Mouse (Mus musculus) cerebellum, adult 2 months (tissue): ENCODE results near the gene Kcmf1. TPM values are rescaled to one million over a fixed set of nuclear protein-coding genes. Genes with fewer than 3 reads are reported as not detected.

Experiments used
- DNase-seq, 2 experiments: peaks; one replicate each; pipeline ENCODE4 v3.0.0; 2021
- H3K27ac ChIP-seq: fragments of 200-500 bp; 2 replicates; pipeline ENCODE4 v1.5.1; 2012; ENCODE audit warnings: low read length, control low read depth, inconsistent platforms; ENCODE audit not compliant: insufficient read depth
- H3K27me3 ChIP-seq: fragments of 200-500 bp; 2 replicates; pipeline ENCODE4 v1.6.1; 2012; ENCODE audit warnings: inconsistent platforms, mild to moderate bottlenecking, low read length, moderate library complexity; ENCODE audit not compliant: control insufficient read depth, insufficient read depth
- H3K4me1 ChIP-seq: fragments of 200-500 bp; 2 replicates; pipeline ENCODE4 v1.6.1; 2011; ENCODE audit warnings: low read length; ENCODE audit not compliant: control insufficient read depth, insufficient read depth
- H3K4me3 ChIP-seq: fragments of 200-500 bp; replicated peaks from 2 replicates; pipeline ENCODE3; 2011; ENCODE audit warnings: mild to moderate bottlenecking, low read depth, low read length, control low read depth; ENCODE audit not compliant: insufficient read depth
- CTCF ChIP-seq: fragments of 200-500 bp; IDR thresholded peaks from 2 replicates; pipeline ENCODE4 v1.5.1; 2011; ENCODE audit warnings: low read depth, mild to moderate bottlenecking, control low read depth, low read length, moderate library complexity, borderline replicate concordance; ENCODE audit not compliant: insufficient read depth
- POLR2A ChIP-seq: fragments of 200-500 bp; IDR thresholded peaks from 2 replicates; pipeline ENCODE4 v1.6.1; 2011; ENCODE audit warnings: low read length, control low read depth, borderline replicate concordance; ENCODE audit not compliant: insufficient read depth
- WGBS: fragments of 180-500 bp; shearing (Covaris S2); methylation state at CpG from one replicate; pipeline ENCODE4 v1.1.7; 2018; 5-methylcytosine and 5-hydroxymethylcytosine counted together
- polyA plus RNA-seq: library from polyadenylated mRNA; depleted of rRNA; stranded (reverse); fragments of >200 nt; gene quantifications from 2 replicates; pipeline ENCODE4 v1.2.3, GENCODE M21; 2012; rRNA removed

Kcmf1 gene
- 86.1 and 110 TPM in 2 replicates for polyA plus RNA-seq

DNA sequence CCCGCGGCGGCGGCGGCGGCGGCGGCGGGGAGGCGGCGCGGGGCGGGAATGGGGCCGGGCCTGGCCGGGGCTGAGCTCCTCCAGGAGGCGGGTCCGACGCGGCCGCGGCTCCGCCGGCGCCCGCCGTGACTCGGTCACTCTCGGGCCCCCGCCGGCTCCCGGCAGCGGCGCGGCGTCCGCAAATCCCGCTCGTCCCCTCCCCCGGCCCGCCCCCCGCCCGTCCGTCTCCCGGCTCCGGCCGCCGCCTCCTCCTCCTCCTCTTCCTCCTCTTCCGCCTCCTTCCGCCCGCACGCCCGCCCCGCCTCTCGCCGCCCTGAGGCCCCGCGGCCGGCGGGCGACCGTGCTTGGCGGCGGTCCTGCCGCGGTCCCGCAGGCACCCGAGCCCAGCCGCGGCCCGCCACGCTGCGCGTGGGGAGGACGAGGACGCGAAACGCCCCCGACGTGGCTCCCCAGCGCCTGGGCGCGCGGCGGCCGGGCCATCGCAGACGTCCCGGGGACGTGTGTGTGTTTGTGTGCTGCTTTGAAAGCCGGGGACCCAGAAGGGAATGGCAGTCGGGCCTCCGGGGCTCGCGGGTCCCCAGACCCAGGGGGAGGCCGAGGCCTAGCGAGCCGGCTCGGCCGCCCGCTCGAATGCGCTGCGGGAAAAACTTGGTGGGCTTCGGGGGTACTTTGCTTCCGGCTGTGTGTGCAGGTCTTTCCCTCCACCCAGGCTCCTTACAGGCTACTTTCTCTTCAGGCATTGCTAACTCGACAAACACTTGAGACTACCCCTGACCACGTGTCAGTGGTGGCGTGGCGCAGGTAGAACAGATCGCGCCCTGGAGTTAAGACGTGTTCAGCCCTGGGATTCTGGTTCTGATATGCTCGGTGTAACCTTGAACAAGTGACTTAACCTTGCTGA lies at the start of gene Kcmf1:
TSS of gene Kcmf1 (minus strand) at position 199 of the 901 bp plus-strand sequence.
- peak within 1 kb of the TSS; percentile 79 for H3K4me3 ChIP-seq
- no peak for TF ChIP-seq CTCF
- no peak for TF ChIP-seq POLR2A
- H3K4me1 ChIP-seq, result no peaks in the 10 kb centered on the region
- WGBS, result under 1% methylated on average over 94 of the region's 113 CpGs
- DNase-seq, result peak; percentile 79 to 81
- peak within 1 kb of the TSS; percentile 68 for H3K27ac ChIP-seq
- no peaks in the 10 kb centered on the region for H3K27me3 ChIP-seq

DNA sequence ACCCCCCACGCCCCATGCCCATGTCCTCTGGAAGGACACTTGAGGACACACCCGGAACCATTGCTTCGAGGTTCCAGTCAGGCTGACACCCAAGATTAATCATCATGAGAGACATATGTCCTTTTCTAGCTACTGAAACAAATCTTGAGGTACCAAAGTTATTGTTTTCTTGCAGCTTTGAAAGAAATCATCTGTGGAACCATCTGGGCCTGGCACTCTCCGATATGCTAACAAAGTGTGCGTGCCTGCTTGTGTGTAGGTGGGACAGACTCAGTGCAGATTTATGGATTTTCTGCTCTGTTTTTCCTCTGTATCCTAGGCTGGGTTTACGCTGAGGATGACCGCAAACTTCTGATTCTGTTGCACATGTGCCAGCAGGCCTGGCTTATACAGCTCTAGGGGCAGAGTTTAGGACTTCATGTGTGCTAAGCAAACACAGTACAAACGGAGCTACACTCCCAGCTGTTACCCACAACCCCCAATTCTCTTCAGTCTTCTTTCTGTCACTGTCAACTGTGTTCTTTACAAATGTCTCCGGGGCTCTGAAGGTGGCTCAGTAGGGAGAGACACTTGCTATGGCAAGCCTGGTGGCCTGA lies 49.5 kb upstream of the Kcmf1 start:
- Histone ChIP-seq H3K27ac (no peak overlapping the region), H3K4me3 (no peak overlapping the region), H3K27me3 (no peaks in the 10 kb centered on the region), H3K4me1 (no peaks in the 10 kb centered on the region; the same call in 1 of the 2 replicates)
- 91% methylated on average over 9 of the region's 9 CpGs for WGBS
- TF ChIP-seq POLR2A (no peak), CTCF (no peak)
- no peak for DNase-seq

DNA sequence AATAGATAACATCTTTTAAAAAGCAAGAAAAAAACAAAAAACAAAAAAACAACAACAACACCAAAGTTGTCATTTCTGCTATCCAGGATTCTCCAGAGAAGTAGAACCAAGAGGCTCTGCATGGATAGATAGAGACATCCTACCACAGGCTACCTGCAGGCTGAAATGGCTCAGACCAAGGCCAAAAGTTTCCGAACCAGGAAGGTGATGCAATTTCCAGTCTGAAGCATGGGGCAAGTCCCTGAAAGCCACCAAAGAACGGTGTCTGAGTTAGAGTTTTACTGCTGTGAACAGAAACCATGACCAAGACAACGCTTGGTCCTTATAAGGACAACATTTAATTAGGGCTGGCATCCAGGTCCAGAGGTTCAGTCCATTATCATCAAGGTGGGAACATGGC lies 48.6 kb upstream of the Kcmf1 start:
- no peak for DNase-seq
- Histone ChIP-seq H3K4me3 (no peak overlapping the region), H3K27me3 (no peaks in the 10 kb centered on the region), H3K27ac (no peak overlapping the region), H3K4me1 (no peaks in the 10 kb centered on the region; the same call in 1 of the 2 replicates)
- 92% methylated on average over 3 of the region's 3 CpGs for WGBS
- TF ChIP-seq CTCF (no peak), POLR2A (no peak)

DNA sequence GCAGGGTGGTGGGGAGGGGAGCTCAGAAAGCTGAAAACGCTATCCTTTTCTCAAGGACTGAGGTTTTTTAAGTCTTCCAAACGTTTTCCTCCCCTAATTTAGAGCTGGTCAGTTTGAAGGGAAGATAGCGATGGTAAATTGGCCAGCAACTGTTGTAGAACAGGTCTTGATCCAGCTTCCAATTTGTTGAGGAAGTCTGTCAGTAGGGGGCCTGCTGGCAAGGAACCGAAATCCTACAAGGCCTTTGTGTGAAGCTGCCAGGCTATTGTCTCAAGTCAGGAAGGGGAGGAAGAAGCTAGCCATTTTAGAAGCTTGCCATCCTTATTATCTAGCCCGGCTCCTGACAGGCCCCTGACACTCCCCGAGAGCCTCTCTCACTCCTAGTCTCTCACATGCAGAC lies 48.2 kb upstream of the Kcmf1 start:
- no peak overlapping the region for H3K4me3 ChIP-seq
- TF ChIP-seq POLR2A (no peak), CTCF (no peak)
- H3K4me1 ChIP-seq, result no peaks in the 10 kb centered on the region; the same call in 1 of the 2 replicates
- no peaks in the 10 kb centered on the region for H3K27me3 ChIP-seq
- 24% methylated on average over 6 of the region's 6 CpGs for WGBS
- DNase-seq, result peak; percentile 21 to 47
- no peak overlapping the region for H3K27ac ChIP-seq

DNA sequence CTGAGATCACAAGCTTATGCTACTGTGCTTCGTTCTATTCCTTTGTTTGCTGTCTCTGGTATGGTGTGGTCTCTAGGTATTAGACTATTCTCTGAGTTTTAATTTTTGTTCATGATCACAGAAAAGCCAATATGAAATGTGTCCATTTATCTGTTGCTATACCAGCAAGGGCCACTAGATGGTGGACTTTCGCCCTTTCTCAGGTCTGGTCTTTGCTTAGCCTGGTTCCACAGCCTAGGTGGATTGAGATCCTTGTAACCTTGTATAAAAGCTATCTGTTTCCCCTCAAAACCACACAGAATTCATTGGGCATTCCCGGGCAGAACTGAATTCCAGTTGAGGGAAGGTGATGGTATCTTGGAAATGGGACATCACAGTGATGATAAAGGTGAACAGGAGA lies 40.7 kb upstream of the Kcmf1 start:
- H3K4me3 ChIP-seq, result no peak overlapping the region
- WGBS, result 13% methylated on average over 3 of the region's 3 CpGs
- peak; percentile 84 for TF ChIP-seq CTCF
- TF ChIP-seq POLR2A, result no peak

DNA sequence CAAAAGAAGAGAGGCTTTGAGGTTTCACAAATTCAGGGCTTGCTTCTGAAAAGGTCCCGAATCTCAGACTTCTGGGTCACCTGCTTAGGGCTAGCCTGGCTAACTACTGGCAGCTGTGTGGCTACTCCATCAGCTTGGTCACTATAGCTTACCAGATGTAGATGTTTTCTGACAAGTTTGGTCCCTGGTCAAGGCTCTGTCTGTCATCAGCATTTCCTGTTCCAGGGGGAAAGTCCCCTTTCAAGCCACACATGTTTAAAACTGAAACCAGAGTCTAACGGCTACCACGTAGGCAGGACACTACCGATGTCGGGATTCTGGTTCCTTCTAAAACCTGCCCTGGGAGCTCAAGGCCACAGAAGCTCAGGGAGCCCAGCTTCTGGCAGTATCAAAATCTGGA lies 38.1 kb upstream of the Kcmf1 start:
- no peaks in the 10 kb centered on the region for H3K4me1 ChIP-seq
- WGBS, result 84% methylated on average over 5 of the region's 5 CpGs
- no peak overlapping the region for H3K27ac ChIP-seq
- no peaks in the 10 kb centered on the region for H3K27me3 ChIP-seq
- DNase-seq, result no peak
- no peak for TF ChIP-seq CTCF
- TF ChIP-seq POLR2A, result no peak
- no peak overlapping the region for H3K4me3 ChIP-seq

More for the DNA sequence above, 40.7 kb upstream of the Kcmf1 start:
- Histone ChIP-seq H3K27me3 (no peaks in the 10 kb centered on the region), H3K27ac (no peak overlapping the region), H3K4me1 (no peaks in the 10 kb centered on the region)
- peak; percentile 54 to 67 for DNase-seq

DNA sequence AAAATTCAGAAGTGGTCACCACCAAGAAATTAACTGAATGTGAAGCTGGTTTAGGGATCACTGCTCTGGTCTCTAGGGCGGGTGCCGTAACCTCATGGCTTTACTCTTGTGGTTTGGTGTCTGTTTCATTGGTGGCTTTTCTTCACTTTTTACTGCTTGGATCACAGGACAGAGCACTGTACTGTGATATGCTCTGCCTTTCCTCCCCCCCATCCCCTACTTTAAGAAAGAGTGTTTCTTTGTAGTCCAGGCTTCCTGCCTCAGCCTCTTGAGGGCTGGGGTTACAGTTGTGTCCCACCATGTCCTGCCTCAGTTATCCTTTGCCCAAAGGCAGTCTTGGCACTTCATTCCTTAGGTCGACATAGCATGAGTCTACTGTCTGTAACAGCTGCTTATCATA lies 37.7 kb upstream of the Kcmf1 start:
- TF ChIP-seq POLR2A (no peak), CTCF (no peak)
- WGBS, result 81% methylated on average over 3 of the region's 3 CpGs
- Histone ChIP-seq H3K4me1 (no peaks in the 10 kb centered on the region), H3K4me3 (no peak overlapping the region), H3K27me3 (no peaks in the 10 kb centered on the region), H3K27ac (no peak overlapping the region)
- no peak for DNase-seq

DNA sequence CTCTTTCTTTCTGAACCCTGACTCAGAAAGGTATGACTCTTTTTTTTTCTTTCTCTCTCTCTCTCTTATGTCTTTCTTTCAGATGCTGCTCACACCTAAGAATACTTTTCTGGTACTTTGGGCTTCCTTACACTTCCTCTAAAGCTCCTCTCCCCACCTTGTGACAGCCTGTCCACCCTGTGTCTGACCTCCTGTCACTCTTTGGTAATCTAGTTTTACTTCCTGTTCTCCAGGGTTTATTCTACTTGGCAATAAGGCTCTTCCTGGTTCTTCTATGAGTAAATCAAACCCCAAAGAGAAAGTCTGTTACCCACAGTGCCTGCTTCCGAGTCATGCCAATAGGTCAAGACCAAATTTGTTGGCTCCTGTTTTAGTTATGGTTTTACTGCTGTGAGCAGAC lies 33.2 kb upstream of the Kcmf1 start:
- WGBS, result 83% methylated on average over 1 of the region's 1 CpGs
- Histone ChIP-seq H3K27me3 (no peaks in the 10 kb centered on the region), H3K27ac (no peak overlapping the region), H3K4me1 (no peaks in the 10 kb centered on the region), H3K4me3 (no peak overlapping the region)
- DNase-seq, result no peak
- TF ChIP-seq CTCF (no peak), POLR2A (no peak)

DNA sequence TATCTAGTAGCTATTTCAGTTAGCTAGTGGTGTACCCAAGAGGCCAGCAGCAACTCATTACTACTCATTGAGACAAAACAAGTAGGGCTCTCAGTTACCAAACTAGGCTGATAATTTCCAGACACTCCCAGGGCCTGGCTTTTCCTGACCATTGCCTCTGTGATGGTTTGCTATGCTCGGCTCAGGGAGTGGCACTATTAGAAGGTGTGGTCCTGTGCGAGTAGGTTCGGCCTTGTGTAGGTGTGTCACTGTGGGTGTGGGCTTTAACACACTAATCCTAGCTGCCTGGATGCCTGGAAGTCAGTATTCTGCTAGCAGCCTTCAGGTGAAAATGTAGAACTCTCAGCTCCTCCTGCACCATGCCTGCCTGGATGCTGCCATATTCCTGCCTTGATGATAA lies 31.8 kb upstream of the Kcmf1 start:
- Histone ChIP-seq H3K4me1 (no peaks in the 10 kb centered on the region), H3K4me3 (no peak overlapping the region), H3K27ac (no peak overlapping the region), H3K27me3 (no peaks in the 10 kb centered on the region)
- DNase-seq, result no peak
- TF ChIP-seq POLR2A (no peak), CTCF (no peak)
- WGBS, result 87% methylated on average over 3 of the region's 3 CpGs
